Mouse (Mus musculus): Measurements from ENCODE around the gene Creb3l2. TPM values are rescaled to one million over a fixed set of nuclear protein-coding genes. Genes with fewer than 3 reads are reported as not detected.

Creb3l2 gene
- polyA plus RNA-seq, 1 experiment from 2014 or later, result 28.7 TPM

- no peaks in the 10 kb centered on the region for H3K27me3 ChIP-seq (ENCODE audit: control insufficient read depth, insufficient read depth, low read length)
- no peaks in the 10 kb centered on the region for H3K9me3 ChIP-seq (ENCODE audit: control insufficient read depth, low read depth, low read length)
- H3K36me3 ChIP-seq (ENCODE audit: control insufficient read depth, insufficient read depth, low read length), result peaks cover 16% of the 10 kb centered on the region
- peaks cover 10% of the 10 kb centered on the region for H3K4me1 ChIP-seq (ENCODE audit: control insufficient read depth, insufficient read depth, low read length)
- no peak overlapping the region for H3K9ac ChIP-seq (replicated peaks; ENCODE audit: low read depth, low read length)
- H3K4me2 ChIP-seq (replicated peaks; ENCODE audit: low read depth, low read length), result no peak overlapping the region
- H3K27ac ChIP-seq (ENCODE audit: low read length), result peak overlapping the region; percentile 44
- no peak for ATAC-seq (ENCODE audit: insufficient number of reproducible peaks, insufficient read depth, low FRiP score, low read depth)
- no peak overlapping the region for H3K4me3 ChIP-seq (ENCODE audit: low read depth, low read length)
- WGBS, result 78% methylated on average over 10 of the region's 10 CpGs
These were observed 66.5 kb downstream of the Creb3l2 start for GRCm38 (mm10) chr6:37375452-37375851.

GRCm38 (mm10) chr6:37371341-37371740, 70.6 kb downstream of the Creb3l2 start:
- ATAC-seq (ENCODE audit: insufficient number of reproducible peaks, insufficient read depth, low FRiP score, low read depth), result no peak
- no peaks in the 10 kb centered on the region for H3K27me3 ChIP-seq (ENCODE audit: control insufficient read depth, insufficient read depth, low read length)
- H3K4me1 ChIP-seq (ENCODE audit: control insufficient read depth, insufficient read depth, low read length), result peaks cover 10% of the 10 kb centered on the region
- H3K4me2 ChIP-seq (replicated peaks; ENCODE audit: low read depth, low read length), result no peak overlapping the region
- WGBS, result 84% methylated on average over 7 of the region's 7 CpGs
- no peak overlapping the region for H3K27ac ChIP-seq (ENCODE audit: low read length)
- H3K9me3 ChIP-seq (ENCODE audit: control insufficient read depth, low read depth, low read length), result no peaks in the 10 kb centered on the region
- no peak overlapping the region for H3K9ac ChIP-seq (replicated peaks; ENCODE audit: low read depth, low read length)
- no peak overlapping the region for H3K4me3 ChIP-seq (ENCODE audit: low read depth, low read length)
- peaks cover 3% of the 10 kb centered on the region; the same call in 1 of the 2 replicates for H3K36me3 ChIP-seq (ENCODE audit: control insufficient read depth, insufficient read depth, low read length)

GRCm38 (mm10) chr6:37370566-37370965, 71.4 kb downstream of the Creb3l2 start:
- Histone ChIP-seq H3K36me3 (ENCODE audit: control insufficient read depth, insufficient read depth, low read length) (peaks cover 3% of the 10 kb centered on the region; the same call in 1 of the 2 replicates), H3K9me3 (ENCODE audit: control insufficient read depth, low read depth, low read length) (no peaks in the 10 kb centered on the region), H3K9ac (replicated peaks; ENCODE audit: low read depth, low read length) (no peak overlapping the region), H3K4me3 (ENCODE audit: low read depth, low read length) (no peak overlapping the region), H3K4me2 (replicated peaks; ENCODE audit: low read depth, low read length) (no peak overlapping the region), H3K4me1 (ENCODE audit: control insufficient read depth, insufficient read depth, low read length) (peaks cover 5% of the 10 kb centered on the region), H3K27ac (ENCODE audit: low read length) (no peak overlapping the region), H3K27me3 (ENCODE audit: control insufficient read depth, insufficient read depth, low read length) (no peaks in the 10 kb centered on the region)
- ATAC-seq (ENCODE audit: insufficient number of reproducible peaks, insufficient read depth, low FRiP score, low read depth), result no peak
- 87% methylated on average over 12 of the region's 12 CpGs for WGBS

GRCm38 (mm10) chr6:37369750-37370149, 72.2 kb downstream of the Creb3l2 start:
- no peak for ATAC-seq (ENCODE audit: insufficient number of reproducible peaks, insufficient read depth, low FRiP score, low read depth)
- 0 out of 2 replicates have a peak, but pooled peaks cover 5% of the 10 kb centered on the region for H3K4me1 ChIP-seq (ENCODE audit: control insufficient read depth, insufficient read depth, low read length)
- no peak overlapping the region for H3K9ac ChIP-seq (replicated peaks; ENCODE audit: low read depth, low read length)
- 66% methylated on average over 6 of the region's 6 CpGs for WGBS
- no peaks in the 10 kb centered on the region for H3K27me3 ChIP-seq (ENCODE audit: control insufficient read depth, insufficient read depth, low read length)
- H3K9me3 ChIP-seq (ENCODE audit: control insufficient read depth, low read depth, low read length), result no peaks in the 10 kb centered on the region
- peaks cover 3% of the 10 kb centered on the region; the same call in 1 of the 2 replicates for H3K36me3 ChIP-seq (ENCODE audit: control insufficient read depth, insufficient read depth, low read length)
- no peak overlapping the region for H3K4me2 ChIP-seq (replicated peaks; ENCODE audit: low read depth, low read length)
- no peak overlapping the region for H3K4me3 ChIP-seq (ENCODE audit: low read depth, low read length)
- H3K27ac ChIP-seq (ENCODE audit: low read length), result no peak overlapping the region

- 0 out of 2 replicates have a peak, but pooled peaks cover 5% of the 10 kb centered on the region for H3K4me1 ChIP-seq (ENCODE audit: control insufficient read depth, insufficient read depth, low read length)
- H3K27me3 ChIP-seq (ENCODE audit: control insufficient read depth, insufficient read depth, low read length), result no peaks in the 10 kb centered on the region
- no peak overlapping the region for H3K4me3 ChIP-seq (ENCODE audit: low read depth, low read length)
- no peak overlapping the region for H3K4me2 ChIP-seq (replicated peaks; ENCODE audit: low read depth, low read length)
- H3K9me3 ChIP-seq (ENCODE audit: control insufficient read depth, low read depth, low read length), result no peaks in the 10 kb centered on the region; the same call in 1 of the 2 replicates
- no peak for ATAC-seq (ENCODE audit: insufficient number of reproducible peaks, insufficient read depth, low FRiP score, low read depth)
- H3K27ac ChIP-seq (ENCODE audit: low read length), result no peak overlapping the region
- 73% methylated on average over 13 of the region's 13 CpGs for WGBS
- peaks cover 5% of the 10 kb centered on the region; the same call in 1 of the 2 replicates for H3K36me3 ChIP-seq (ENCODE audit: control insufficient read depth, insufficient read depth, low read length)
- no peak overlapping the region for H3K9ac ChIP-seq (replicated peaks; ENCODE audit: low read depth, low read length)
These were observed 73.7 kb downstream of the Creb3l2 start for GRCm38 (mm10) chr6:37368281-37368680.

- no peak for ATAC-seq (ENCODE audit: insufficient number of reproducible peaks, insufficient read depth, low FRiP score, low read depth)
- no peak overlapping the region for H3K4me2 ChIP-seq (replicated peaks; ENCODE audit: low read depth, low read length)
- no peak overlapping the region for H3K4me3 ChIP-seq (ENCODE audit: low read depth, low read length)
- H3K9ac ChIP-seq (replicated peaks; ENCODE audit: low read depth, low read length), result no peak overlapping the region
- WGBS, result 95% methylated on average over 6 of the region's 6 CpGs
- no peak overlapping the region for H3K27ac ChIP-seq (ENCODE audit: low read length)
- H3K9me3 ChIP-seq (ENCODE audit: control insufficient read depth, low read depth, low read length), result no peaks in the 10 kb centered on the region; the same call in 1 of the 2 replicates
- H3K4me1 ChIP-seq (ENCODE audit: control insufficient read depth, insufficient read depth, low read length), result 0 out of 2 replicates have a peak, but pooled peaks cover 5% of the 10 kb centered on the region
- H3K27me3 ChIP-seq (ENCODE audit: control insufficient read depth, insufficient read depth, low read length), result no peaks in the 10 kb centered on the region
- H3K36me3 ChIP-seq (ENCODE audit: control insufficient read depth, insufficient read depth, low read length), result peaks cover 11% of the 10 kb centered on the region
These were observed 75.0 kb downstream of the Creb3l2 start for GRCm38 (mm10) chr6:37366991-37367390.

GRCm38 (mm10) chr6:37365179-37365578, 76.8 kb downstream of the Creb3l2 start:
- no peak overlapping the region for H3K9ac ChIP-seq (replicated peaks; ENCODE audit: low read depth, low read length)
- H3K27me3 ChIP-seq (ENCODE audit: control insufficient read depth, insufficient read depth, low read length), result no peaks in the 10 kb centered on the region
- peaks cover 14% of the 10 kb centered on the region; the same call in 1 of the 2 replicates for H3K4me1 ChIP-seq (ENCODE audit: control insufficient read depth, insufficient read depth, low read length)
- ATAC-seq (ENCODE audit: insufficient number of reproducible peaks, insufficient read depth, low FRiP score, low read depth), result no peak
- H3K27ac ChIP-seq (ENCODE audit: low read length), result no peak overlapping the region
- 37% methylated on average over 11 of the region's 11 CpGs for WGBS
- H3K4me2 ChIP-seq (replicated peaks; ENCODE audit: low read depth, low read length), result no peak overlapping the region
- H3K4me3 ChIP-seq (ENCODE audit: low read depth, low read length), result no peak overlapping the region
- no peaks in the 10 kb centered on the region; the same call in 1 of the 2 replicates for H3K9me3 ChIP-seq (ENCODE audit: control insufficient read depth, low read depth, low read length)
- H3K36me3 ChIP-seq (ENCODE audit: control insufficient read depth, insufficient read depth, low read length), result peaks cover 26% of the 10 kb centered on the region

- Histone ChIP-seq H3K9ac (replicated peaks; ENCODE audit: low read depth, low read length) (no peak overlapping the region), H3K36me3 (ENCODE audit: control insufficient read depth, insufficient read depth, low read length) (peaks cover 29% of the 10 kb centered on the region), H3K4me2 (replicated peaks; ENCODE audit: low read depth, low read length) (no peak overlapping the region), H3K27ac (ENCODE audit: low read length) (no peak overlapping the region), H3K4me1 (ENCODE audit: control insufficient read depth, insufficient read depth, low read length) (peaks cover 14% of the 10 kb centered on the region; the same call in 1 of the 2 replicates), H3K4me3 (ENCODE audit: low read depth, low read length) (no peak overlapping the region), H3K27me3 (ENCODE audit: control insufficient read depth, insufficient read depth, low read length) (no peaks in the 10 kb centered on the region), H3K9me3 (ENCODE audit: control insufficient read depth, low read depth, low read length) (no peaks in the 10 kb centered on the region; the same call in 1 of the 2 replicates)
- WGBS, result 92% methylated on average over 8 of the region's 8 CpGs
- no peak for ATAC-seq (ENCODE audit: insufficient number of reproducible peaks, insufficient read depth, low FRiP score, low read depth)
These were observed 77.6 kb downstream of the Creb3l2 start for GRCm38 (mm10) chr6:37364361-37364760.

Measured in stomach, embryonic 14.5 days (tissue).